Mouse (Mus musculus) kidney, adult 9 months (tissue): ENCODE measurements at regions not wholly inside any gene's neighbourhood (a gene's known extent, or its start where the extent isn't known, plus 50 kb on each side); places are given as distances from the start of the nearest gene placed in this dataset.

ENCODE experiments used
- DNase-seq: peaks from one replicate; pipeline ENCODE4 v3.0.0; 2022

- DNase-seq: peak; percentile 75
Observed at GRCm38 (mm10) chr9:120731952-120732622, 160.8 kb downstream of the Rpl14 start.

DNA sequence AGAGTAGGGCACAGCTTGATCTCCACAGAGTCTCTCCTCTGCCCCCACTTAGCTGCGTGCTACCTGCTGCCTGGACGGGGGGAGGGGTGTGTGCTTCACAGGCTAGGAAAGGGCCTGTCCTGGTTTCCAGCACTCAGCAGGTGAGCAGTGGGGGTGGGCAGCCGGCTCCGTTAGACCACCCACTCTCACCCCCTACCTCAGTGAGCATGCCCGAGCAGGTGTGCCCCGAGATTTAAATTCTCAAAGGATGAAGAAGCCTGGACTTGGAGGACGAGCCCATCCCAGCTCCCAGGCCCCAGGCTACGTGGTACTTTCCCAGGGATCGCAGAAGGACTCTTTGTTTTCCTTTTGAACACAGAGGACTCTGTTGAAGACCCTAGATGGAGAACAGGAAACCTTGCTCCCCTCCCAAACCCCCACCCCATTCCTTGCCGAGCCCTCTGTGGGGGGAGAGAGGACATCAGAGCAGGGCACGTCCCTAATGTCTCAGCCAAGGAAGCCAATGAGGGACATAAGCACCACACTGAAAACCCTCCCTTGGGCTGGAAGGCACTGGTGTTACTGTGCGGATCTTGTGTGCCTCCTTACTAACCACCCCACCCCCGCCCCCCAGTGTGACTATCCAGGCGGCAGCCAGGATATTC is 161.5 kb downstream of the Rpl14 start:
- no peak for DNase-seq

DNA sequence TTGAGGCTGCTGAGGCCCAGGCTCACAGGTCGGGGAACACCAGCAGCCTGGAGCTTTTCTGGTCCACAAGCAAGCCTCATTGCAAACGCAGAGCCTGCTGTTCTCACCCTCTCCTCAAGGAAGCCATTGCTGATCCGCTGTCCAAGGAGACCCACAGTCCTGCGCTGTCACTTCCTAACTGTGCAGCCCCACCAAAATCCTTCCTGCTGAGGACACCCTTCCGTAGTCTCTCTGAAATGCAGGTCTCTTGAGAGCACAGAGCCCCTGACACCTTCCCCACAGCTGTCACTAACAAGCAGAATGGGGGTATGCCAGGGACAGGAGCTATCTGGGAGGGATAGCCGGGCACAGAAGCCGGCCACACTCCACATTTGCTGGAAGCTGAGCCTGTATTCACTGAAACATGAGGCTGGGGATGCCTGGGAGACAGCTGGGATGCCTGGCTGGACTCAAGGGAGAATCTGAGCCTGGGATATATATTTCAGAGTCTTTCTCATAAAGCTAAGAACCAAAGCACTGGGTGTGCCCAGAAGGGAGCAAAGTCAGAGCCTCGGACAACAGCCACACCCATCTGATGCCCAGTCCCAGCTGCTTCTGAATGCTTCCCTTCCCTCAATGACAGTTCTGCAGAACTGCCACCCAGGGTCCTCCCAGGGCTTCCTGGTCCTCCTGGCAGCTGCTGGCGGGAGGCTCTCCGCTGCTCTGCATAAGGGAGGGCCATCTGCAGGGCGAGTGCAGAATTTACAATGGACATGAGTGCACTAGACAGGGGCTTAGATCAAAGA is 162.6 kb downstream of the Rpl14 start:
- DNase-seq: peak; percentile 33

DNA sequence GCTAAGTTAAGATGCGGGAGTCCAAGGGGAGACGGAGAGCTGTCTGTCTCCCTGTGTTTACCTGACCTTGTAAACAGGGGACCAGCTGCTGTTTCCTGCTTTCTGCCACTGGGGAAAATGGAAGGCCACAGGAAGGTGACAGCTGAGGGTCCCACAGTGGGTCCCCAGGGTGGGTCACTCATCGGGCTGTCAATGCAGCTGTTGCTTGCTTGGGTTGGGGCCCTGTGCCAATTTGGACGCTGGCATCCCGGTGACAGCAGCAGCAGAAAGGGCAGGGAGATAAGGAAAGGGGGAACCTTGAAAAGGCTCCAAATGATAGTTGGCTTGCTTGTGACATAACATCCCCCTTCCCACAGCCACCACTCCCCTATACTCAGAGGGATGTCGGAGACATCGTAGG is 164.0 kb downstream of the Rpl14 start:
- no peak for DNase-seq

GRCm38 (mm10) chr9:120737956-120738355 is 166.7 kb downstream of the Rpl14 start:
- DNase-seq: no peak

DNA sequence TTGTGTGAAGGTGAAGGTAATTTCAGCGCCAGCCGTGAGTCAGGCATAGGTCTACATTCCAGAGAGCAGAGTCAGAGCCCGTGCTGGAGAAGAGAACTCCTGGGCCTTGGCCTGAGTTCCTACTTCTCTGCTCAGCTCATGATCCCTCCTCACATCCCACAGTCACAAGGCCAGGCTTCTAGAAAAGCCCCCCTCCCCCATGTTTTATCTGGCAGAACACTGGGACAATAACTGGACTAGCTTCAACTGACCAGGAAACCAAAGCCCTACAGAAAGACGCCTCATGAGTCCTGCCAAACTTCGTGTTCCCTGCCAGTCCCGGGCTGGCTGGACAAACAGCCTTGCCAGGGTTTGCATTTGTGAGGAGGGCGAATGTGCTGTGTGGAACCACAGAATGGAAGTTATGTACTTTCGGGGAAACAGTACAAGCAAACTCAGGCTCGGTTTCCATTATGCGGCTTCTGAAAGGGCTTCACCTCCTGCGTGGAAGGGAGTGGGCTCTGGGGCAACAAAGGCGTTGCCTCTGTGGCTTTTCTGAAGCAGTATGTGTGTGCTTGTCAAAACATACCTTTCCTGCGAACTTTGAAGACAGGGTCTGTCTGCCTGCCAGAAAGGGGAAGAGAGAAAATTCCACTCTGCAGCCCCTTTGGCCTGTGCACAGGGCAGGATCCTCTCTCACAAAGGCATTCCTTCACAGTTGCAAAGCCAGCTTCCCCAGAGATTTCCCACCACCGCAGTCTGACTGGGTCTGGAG is 168.1 kb downstream of the Rpl14 start:
- peak; percentile 44 for DNase-seq

- DNase-seq: no peak
Observed at GRCm38 (mm10) chr9:120739953-120740524, 168.8 kb downstream of the Rpl14 start.

- DNase-seq: no peak
Observed at GRCm38 (mm10) chr9:120741521-120741920, 170.3 kb downstream of the Rpl14 start.

GRCm38 (mm10) chr9:120743455-120743854 is 172.2 kb downstream of the Rpl14 start:
- DNase-seq: no peak

DNA sequence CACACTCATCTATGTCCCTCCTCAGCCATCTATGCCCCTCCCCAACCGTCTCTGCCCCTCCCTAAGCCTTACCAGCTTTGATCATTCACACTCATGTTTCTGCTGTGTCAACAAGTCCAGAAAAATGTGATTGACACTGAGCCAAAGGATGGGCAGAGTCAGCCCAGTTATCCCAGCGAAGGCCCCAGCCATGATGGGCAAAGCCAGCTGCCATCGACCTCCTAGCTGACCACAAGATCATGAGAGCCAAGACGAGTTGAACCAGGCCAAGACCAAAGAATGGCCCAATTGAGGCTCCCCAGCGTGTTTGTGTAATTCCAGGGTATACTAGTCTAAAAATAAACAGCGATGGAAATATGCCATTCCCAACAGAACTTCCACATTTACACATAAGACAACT is 174.4 kb downstream of the Rpl14 start:
- DNase-seq: no peak

DNA sequence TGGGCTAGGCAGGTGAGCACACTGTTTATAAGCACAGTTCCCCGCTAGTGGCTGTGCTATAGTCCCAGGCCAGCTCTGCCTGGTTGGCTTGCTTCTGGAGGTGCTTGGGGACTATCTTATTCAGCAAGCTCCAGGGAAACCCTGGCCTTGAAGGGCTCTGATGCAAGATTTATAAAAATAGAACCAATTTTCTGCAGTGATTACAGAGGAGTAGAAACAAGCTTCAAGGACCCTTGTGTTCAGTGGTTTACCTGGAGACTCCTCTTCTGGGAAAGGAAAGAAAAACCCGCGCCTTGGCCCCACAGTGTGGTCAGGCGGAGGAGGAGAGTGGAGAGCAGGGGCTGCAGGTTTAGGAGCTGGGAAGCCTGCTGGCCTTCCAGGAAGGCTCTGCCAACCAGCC is 178.2 kb upstream of the Ctnnb1 start:
- DNase-seq: no peak

DNA sequence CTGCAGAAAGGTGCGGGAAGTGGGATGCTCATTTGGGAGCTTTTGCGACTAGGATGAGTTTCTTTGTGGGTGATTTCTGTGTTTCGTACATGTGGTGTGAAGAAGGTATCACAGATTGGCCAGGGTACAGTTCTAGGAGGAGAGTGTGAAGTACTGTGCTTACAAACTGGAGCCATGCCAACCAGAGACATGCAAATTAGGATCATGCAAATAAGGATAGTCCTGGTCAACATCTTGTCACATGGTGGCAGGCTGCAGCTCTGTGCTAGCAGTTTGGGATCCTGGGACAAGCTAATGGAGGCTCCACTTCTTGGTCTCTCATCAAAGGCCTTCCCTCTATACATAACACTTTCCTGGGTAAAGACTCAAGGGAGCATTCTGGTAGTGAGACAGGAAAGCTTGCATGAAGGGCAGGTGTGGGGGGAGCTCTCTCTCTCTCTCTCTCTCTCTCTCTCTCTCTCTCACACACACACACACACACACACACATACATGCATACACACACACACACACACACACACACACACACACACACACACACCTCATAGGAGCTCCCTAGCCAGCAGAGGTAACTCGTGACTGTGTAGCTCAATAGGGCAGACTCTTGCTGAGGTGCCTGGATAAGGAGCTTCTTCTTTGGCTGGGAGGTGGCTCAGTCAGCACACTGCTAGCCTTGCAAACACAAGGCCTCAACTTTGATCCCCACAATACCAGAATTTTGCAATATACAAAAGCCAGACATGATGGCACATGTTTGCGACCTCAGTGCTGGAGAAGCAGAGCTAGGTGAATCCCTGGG is 177.1 kb upstream of the Ctnnb1 start:
- peak; percentile 46 for DNase-seq

GRCm38 (mm10) chr9:120754151-120754550 is 174.9 kb upstream of the Ctnnb1 start:
- DNase-seq: no peak

GRCm38 (mm10) chr9:120755486-120755885 is 173.5 kb upstream of the Ctnnb1 start:
- no peak for DNase-seq

GRCm38 (mm10) chr9:120758003-120758402 is 171.0 kb upstream of the Ctnnb1 start:
- DNase-seq: peak; percentile 63

- DNase-seq: no peak
Observed at GRCm38 (mm10) chr9:120758632-120759031, 170.4 kb upstream of the Ctnnb1 start.

DNA sequence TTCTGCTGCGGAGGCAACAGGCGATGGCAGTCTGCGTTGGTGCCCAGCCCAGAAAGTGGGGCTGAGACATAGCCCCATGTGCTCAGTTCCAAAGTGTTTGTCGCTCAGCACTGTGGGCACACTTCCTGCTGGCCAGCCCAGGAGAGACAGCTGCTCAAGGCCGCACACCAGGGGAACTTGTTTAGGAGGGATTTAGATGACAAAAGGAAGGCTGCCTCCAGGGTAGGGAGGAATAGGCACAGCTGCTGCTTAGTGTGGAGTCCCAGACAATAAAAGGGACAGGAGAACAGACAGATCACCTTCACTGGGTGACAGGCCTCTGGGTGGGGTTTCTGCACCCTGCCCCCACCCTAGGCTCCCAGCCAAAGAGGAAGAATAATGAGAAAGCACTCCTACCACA is 169.2 kb upstream of the Ctnnb1 start:
- no peak for DNase-seq

GRCm38 (mm10) chr9:120763802-120764201 is 165.2 kb upstream of the Ctnnb1 start:
- DNase-seq: no peak

DNA sequence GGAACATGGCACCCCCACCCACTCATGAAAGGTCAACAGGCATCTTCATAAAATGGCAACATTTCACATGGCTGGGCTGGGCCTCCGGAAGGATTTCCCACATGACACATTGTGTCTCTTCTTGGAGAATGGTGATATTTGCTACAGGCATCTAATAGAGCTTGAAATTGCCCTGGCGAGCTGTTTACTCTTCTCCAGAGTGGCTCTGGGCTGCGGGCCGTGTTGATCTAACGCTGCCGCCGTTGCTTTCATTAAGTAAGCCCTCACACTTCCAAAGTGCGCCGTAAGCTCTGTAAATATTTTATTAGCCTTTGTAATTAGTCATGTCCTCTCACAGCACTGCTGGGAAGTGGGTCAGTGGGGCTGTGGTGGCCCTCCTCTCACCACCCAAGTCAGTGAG is 164.4 kb upstream of the Ctnnb1 start:
- DNase-seq: peak; percentile 42

GRCm38 (mm10) chr9:120765292-120765691 is 163.7 kb upstream of the Ctnnb1 start:
- DNase-seq: no peak

DNA sequence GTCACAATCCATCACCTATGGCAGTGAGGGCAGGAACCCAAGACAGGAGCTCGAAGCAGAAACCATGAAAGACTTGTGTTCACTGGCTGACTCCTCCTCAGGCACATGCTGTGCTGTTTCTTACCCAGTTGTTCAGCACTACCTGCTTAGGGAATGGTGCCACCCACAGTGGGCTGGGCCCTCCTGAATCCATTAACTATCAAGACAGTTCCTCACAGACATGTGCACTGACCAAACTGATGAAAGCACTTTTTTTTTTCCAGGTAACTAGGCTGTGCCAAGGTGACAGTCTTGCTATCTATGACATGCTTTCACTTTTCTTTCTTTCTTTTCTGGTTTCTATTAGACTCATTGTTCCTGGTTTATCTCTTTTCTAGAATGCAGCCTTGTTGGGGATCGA is 162.1 kb upstream of the Ctnnb1 start:
- DNase-seq: no peak

- peak; percentile 79 for DNase-seq
Observed at GRCm38 (mm10) chr9:120767396-120767795, 161.6 kb upstream of the Ctnnb1 start.
